Mouse (Mus musculus) G1E (cell line): Measurements from ENCODE around the gene Nedd4.

Experiments used
- CTCF ChIP-seq: IDR thresholded peaks from 2 replicates; pipeline ENCODE4 v1.5.1; 2012; ENCODE audit warnings: low read depth, low read length, inconsistent platforms, mixed read lengths
- GATA1 ChIP-seq: IDR thresholded peaks from 2 replicates; pipeline ENCODE4 v1.6.1; 2012; ENCODE audit warnings: borderline replicate concordance, low read length, inconsistent platforms, mixed read lengths

DNA sequence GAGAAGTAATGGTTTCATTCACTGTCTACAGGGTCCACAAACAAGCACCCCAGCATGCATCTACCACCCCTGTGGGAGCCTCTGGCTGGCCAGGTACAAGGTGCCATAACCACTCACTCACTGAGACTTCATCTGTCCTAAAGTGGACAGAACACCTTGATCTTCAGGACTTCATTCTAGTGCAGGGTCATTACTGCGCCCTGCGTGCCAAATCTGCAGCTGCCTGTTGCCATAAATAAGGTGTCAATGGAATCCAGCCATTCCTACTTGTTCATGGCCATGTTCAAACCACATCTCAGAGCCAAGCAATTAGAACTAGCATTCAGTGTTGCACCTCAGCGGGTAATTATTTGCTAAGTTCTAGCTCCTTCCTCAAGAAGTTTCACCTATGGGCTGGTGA, 60.5 kb downstream of the Nedd4 start:
- no peak for TF ChIP-seq GATA1
- TF ChIP-seq CTCF: no peak
